Mouse (Mus musculus) heart, embryonic 14.5 days (tissue): ENCODE measurements around the gene Frmd8. TPM values are rescaled to one million over a fixed set of nuclear protein-coding genes. Genes with fewer than 3 reads are reported as not detected.

Source experiments
- ATAC-seq: fragments of 200-750 bp; cut with Nextera tagmentation; 2 replicates; pipeline ENCODE4 v1.8.0; 2017; ENCODE audit warnings: low read depth, moderate TSS enrichment; ENCODE audit not compliant: insufficient number of reproducible peaks, insufficient read depth, low FRiP score
- H3K27ac ChIP-seq, 2 experiments: fragments of 200-500 bp in 1 of 2; fragments of 300-500 bp in 1 of 2; sonication (generic) in 1 of 2; replicated peaks in 1 of 2; 2 replicates each; pipeline ENCODE4 v1.5.1; 2012 to 2014; ENCODE audit warnings: low read depth in 2 of 2, low read length in 2 of 2, control low read depth in 1 of 2, mild to moderate bottlenecking in 1 of 2, mixed read lengths in 1 of 2; ENCODE audit not compliant: control insufficient read depth in 1 of 2, insufficient read depth in 1 of 2
- H3K27me3 ChIP-seq: fragments of 300-500 bp; sonication (generic); 2 replicates; pipeline ENCODE4 v1.6.1; 2014; ENCODE audit warnings: mild to moderate bottlenecking, low read length, control low read depth; ENCODE audit not compliant: control insufficient read depth, insufficient read depth
- H3K36me3 ChIP-seq: fragments of 300-500 bp; sonication (generic); 2 replicates; pipeline ENCODE4 v1.6.1; 2014; ENCODE audit warnings: mild to moderate bottlenecking, control low read depth, low read length, mixed read lengths; ENCODE audit not compliant: control insufficient read depth, insufficient read depth
- H3K4me1 ChIP-seq, 2 experiments: fragments of 200-500 bp in 1 of 2; fragments of 300-500 bp in 1 of 2; sonication (generic) in 1 of 2; 2 replicates each; pipeline ENCODE4 v1.6.1; 2012 to 2014; ENCODE audit warnings: low read length in 2 of 2, control low read depth in 1 of 2, mixed read lengths in 1 of 2; ENCODE audit not compliant: control insufficient read depth in 2 of 2, insufficient read depth in 2 of 2
- H3K4me2 ChIP-seq: fragments of 300-500 bp; sonication (generic); 2 replicates; pipeline ENCODE4 v1.6.1; 2014; ENCODE audit warnings: mild to moderate bottlenecking, low read length
- H3K4me3 ChIP-seq, 2 experiments: fragments of 200-500 bp in 1 of 2; fragments of 300-500 bp in 1 of 2; sonication (generic) in 1 of 2; 2 replicates each; pipeline ENCODE4 v1.5.1; 2012 to 2014; ENCODE audit warnings: low read length in 2 of 2, mild to moderate bottlenecking in 2 of 2, control low read depth in 1 of 2, low read depth in 1 of 2, moderate library complexity in 1 of 2; ENCODE audit not compliant: control insufficient read depth in 1 of 2, insufficient read depth in 1 of 2
- H3K9ac ChIP-seq: fragments of 300-500 bp; sonication (generic); 2 replicates; pipeline ENCODE4 v1.6.1; 2014; ENCODE audit warnings: mild to moderate bottlenecking, low read length
- H3K9me3 ChIP-seq: fragments of 300-500 bp; sonication (generic); 2 replicates; pipeline ENCODE4 v1.6.1; 2016; ENCODE audit warnings: low read length, control low read depth; ENCODE audit not compliant: control insufficient read depth
- WGBS: fragments of 180-500 bp; shearing (Covaris S2); extraction: QIAGEN DNeasy Blood & Tissue Kit; methylation state at CpG from one replicate; pipeline ENCODE4 v1.1.7; 2014; 5-methylcytosine and 5-hydroxymethylcytosine counted together
- polyA plus RNA-seq: library from polyadenylated mRNA; unstranded; fragments of >200 nt; fragmentation: Nextera tagmentation; extraction: Ambion mirVana; gene quantifications from 2 replicates; pipeline ENCODE4 v1.2.1, GENCODE M21; 2014

Frmd8 gene
- polyA plus RNA-seq, 1 experiment from 2014 or later: 18.5 TPM

GRCm38 (mm10) chr19:5863776-5864175, 11.3 kb downstream of the Frmd8 start:
- Histone ChIP-seq H3K27me3 (no peaks in the 10 kb centered on the region), H3K9me3 (no peaks in the 10 kb centered on the region), H3K4me3 (no peak overlapping the region), H3K27ac (no peak overlapping the region; a peak in 1 of 4 replicates), H3K4me1 (peaks cover 0 to 14% of the 10 kb centered on the region in 2 experiments; a peak in 3 of 4 replicates), H3K36me3 (peaks cover 96% of the 10 kb centered on the region), H3K9ac (no peak overlapping the region), H3K4me2 (no peak overlapping the region)
- no peak for ATAC-seq
- 75% methylated on average over 5 of the region's 5 CpGs for WGBS

- Histone ChIP-seq H3K27ac (no peak overlapping the region), H3K36me3 (peaks cover 96% of the 10 kb centered on the region), H3K9ac (no peak overlapping the region), H3K4me3 (no peak overlapping the region), H3K4me2 (no peak overlapping the region), H3K27me3 (no peaks in the 10 kb centered on the region), H3K4me1 (peaks cover 0 to 14% of the 10 kb centered on the region in 2 experiments; a peak in 3 of 4 replicates), H3K9me3 (no peaks in the 10 kb centered on the region)
- 95% methylated on average over 14 of the region's 14 CpGs for WGBS
- no peak for ATAC-seq
These were observed 12.6 kb downstream of the Frmd8 start for GRCm38 (mm10) chr19:5862335-5863085.

- no peak for ATAC-seq
- Histone ChIP-seq H3K4me3 (no peak overlapping the region), H3K4me2 (no peak overlapping the region), H3K36me3 (peaks cover 81% of the 10 kb centered on the region), H3K9me3 (no peaks in the 10 kb centered on the region), H3K4me1 (peaks cover 11 to 14% of the 10 kb centered on the region in 2 experiments), H3K9ac (no peak overlapping the region), H3K27ac (no peak overlapping the region), H3K27me3 (no peaks in the 10 kb centered on the region)
- 83% methylated on average over 9 of the region's 9 CpGs for whole genome bisulfite sequencing
These were observed 18.5 kb downstream of the Frmd8 start for GRCm38 (mm10) chr19:5856604-5857003.

GRCm38 (mm10) chr19:5852035-5852722, 22.9 kb downstream of the Frmd8 start:
- Histone ChIP-seq H3K36me3 (peaks cover 44% of the 10 kb centered on the region), H3K27me3 (no peaks in the 10 kb centered on the region), H3K9me3 (no peaks in the 10 kb centered on the region), H3K4me2 (peak overlapping the region; percentile 30), H3K4me1 (peaks cover 47 to 55% of the 10 kb centered on the region in 2 experiments), H3K27ac (peak overlapping the region; percentile 73 to 81), H3K4me3 (no peak overlapping the region), H3K9ac (peak overlapping the region; percentile 39)
- WGBS: 48% methylated on average over 12 of the region's 12 CpGs
- ATAC-seq: no peak

GRCm38 (mm10) chr19:5851481-5851971, 23.5 kb downstream of the Frmd8 start:
- no peaks in the 10 kb centered on the region for H3K9me3 ChIP-seq
- peaks cover 39% of the 10 kb centered on the region for H3K36me3 ChIP-seq
- H3K4me1 ChIP-seq: peaks cover 51 to 60% of the 10 kb centered on the region in 2 experiments
- peak overlapping the region; percentile 30 for H3K4me2 ChIP-seq
- no peak for ATAC-seq
- no peak overlapping the region for H3K4me3 ChIP-seq
- H3K27ac ChIP-seq: peak overlapping the region; percentile 73 to 81
- WGBS: 20% methylated on average over 5 of the region's 5 CpGs
- no peaks in the 10 kb centered on the region for H3K27me3 ChIP-seq
- peak overlapping the region; percentile 39 for H3K9ac ChIP-seq

GRCm38 (mm10) chr19:5850860-5851259, 24.2 kb downstream of the Frmd8 start:
- H3K4me3 ChIP-seq: no peak overlapping the region
- peak overlapping the region; percentile 31; the same call in 1 of the 2 replicates for H3K9ac ChIP-seq
- H3K4me2 ChIP-seq: no peak overlapping the region
- 78% methylated on average over 3 of the region's 3 CpGs for WGBS
- no peak for ATAC-seq
- peaks cover 32% of the 10 kb centered on the region for H3K36me3 ChIP-seq
- H3K27me3 ChIP-seq: no peaks in the 10 kb centered on the region
- H3K27ac ChIP-seq: 0 out of 4 replicates have a peak overlapping the region, but pooled peaks of 1 of the 2 experiments have one; percentile 81
- peaks cover 51 to 64% of the 10 kb centered on the region in 2 experiments for H3K4me1 ChIP-seq
- no peaks in the 10 kb centered on the region for H3K9me3 ChIP-seq

- peak; percentile 5; the same call in 1 of the 2 replicates for ATAC-seq
- peaks cover 56 to 69% of the 10 kb centered on the region in 2 experiments for H3K4me1 ChIP-seq
- H3K4me3 ChIP-seq: no peak overlapping the region
- no peaks in the 10 kb centered on the region for H3K9me3 ChIP-seq
- WGBS: 26% methylated on average over 11 of the region's 11 CpGs
- peak overlapping the region; percentile 65 for H3K9ac ChIP-seq
- peak overlapping the region; percentile 66 for H3K4me2 ChIP-seq
- peaks cover 23% of the 10 kb centered on the region for H3K36me3 ChIP-seq
- H3K27ac ChIP-seq: peak overlapping the region; percentile 26 to 98
- no peaks in the 10 kb centered on the region for H3K27me3 ChIP-seq
These were observed 25.1 kb downstream of the Frmd8 start for GRCm38 (mm10) chr19:5849843-5850527.
